Mouse (Mus musculus) layer of hippocampus, postnatal 10 days (tissue): ENCODE measurements around the gene Smad6. TPM values are rescaled to one million over a fixed set of nuclear protein-coding genes. Genes with fewer than 3 reads are reported as not detected.
A peak's percentile ranks its signal among the peaks of the same experiment; 100 is the strongest.

Experiments
- DNase-seq, 2 experiments: peaks; one replicate each; pipeline ENCODE4 v3.0.0; 2021; ENCODE audit warnings: low spot score in 2 of 2
- total RNA-seq, 2 experiments: library from RNA; stranded (reverse); gene quantifications; 2 replicates each; pipeline ENCODE4 v1.2.3; 2021

Gene Smad6
- total RNA-seq, 2 experiments from 2014 or later: 1.7 to 3.7 TPM

- DNase-seq: no peak
Observed at GRCm38 (mm10) chr9:63960829-63961185, 61.1 kb downstream of the Smad6 start.

GRCm38 (mm10) chr9:63959933-63960828, 61.7 kb downstream of the Smad6 start:
- no peak for DNase-seq

- DNase-seq: peak; percentile 55 to 67
Observed at GRCm38 (mm10) chr9:63959129-63959932, 62.5 kb downstream of the Smad6 start.

DNA sequence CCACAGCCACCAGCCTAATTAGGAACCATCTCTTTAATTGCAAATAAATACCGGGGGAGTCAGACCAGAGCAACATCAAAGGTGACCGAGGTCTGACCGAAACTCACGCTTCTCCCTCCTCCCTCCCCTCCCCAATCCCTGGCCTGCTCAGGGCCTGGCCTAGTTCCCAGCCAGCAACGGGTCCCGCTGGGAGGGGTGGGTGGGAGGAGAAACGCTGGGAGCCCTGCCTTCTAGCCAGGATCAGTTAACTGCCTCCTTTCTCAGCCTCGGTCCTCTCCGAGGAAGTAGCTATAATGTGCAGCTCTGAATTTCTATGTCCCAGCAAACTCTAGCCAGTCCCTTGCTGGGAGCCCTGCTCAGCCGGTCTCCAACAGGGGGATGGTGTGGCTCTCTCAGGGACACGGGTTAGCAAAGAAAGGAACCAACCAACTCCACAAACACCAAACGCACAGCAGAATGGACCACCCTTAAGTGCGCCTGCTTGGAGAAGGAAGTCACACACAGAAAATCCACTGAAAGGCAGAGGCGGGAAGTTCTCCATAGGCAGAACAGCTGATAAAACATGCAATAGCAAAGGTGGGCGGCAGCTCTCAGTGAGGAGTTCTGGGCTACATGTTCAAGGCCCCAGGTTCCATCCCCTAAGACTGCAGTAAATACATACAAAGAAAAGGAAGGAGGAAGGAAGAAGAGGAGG, 63.4 kb downstream of the Smad6 start:
- peak in 1 of 2 experiments; percentile 49 for DNase-seq

DNA sequence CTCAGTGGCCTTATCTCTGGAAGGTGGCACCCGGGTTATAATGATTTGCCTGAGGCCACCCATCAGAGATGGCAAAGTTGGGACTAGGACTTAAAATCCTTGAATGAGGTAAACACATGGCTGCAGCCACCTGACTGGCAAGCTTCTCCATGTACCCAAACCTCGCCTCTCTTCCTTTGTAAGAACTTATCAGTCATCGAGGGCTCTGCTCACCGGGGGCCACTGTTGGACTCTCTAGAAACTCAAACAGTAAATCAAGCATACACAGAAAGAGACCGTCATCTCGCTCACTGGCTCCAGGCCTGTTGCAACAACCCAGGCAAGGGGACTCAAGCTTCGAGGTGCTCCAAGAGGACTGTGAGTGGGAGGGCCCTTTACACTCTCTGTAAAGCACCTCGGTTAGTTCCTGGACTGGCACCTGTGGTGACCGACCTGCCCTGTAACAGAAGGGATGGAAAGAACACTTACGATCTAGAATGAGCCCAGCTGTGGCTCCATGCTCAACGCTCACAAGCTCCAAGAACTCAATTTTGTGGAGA, 64.1 kb downstream of the Smad6 start:
- no peak for DNase-seq

DNA sequence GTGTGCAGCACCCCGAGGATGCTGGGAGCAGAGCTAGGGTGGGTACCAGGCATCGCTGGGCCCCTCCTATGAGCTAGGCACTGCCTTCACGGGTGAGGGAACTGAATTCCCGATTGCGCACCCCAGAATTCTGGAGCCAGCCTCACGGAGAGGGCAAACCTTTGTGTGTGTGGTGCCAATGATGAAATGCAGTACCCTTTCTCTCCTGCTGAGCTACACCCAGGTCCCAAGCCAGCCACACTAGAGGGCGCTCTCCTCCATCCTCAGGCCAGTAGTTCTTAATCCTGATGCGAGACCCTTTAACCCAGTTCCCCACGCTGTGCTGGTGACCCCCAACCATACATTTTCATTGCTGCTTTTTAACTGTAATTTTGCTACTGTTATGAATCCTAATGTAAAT, 65.8 kb downstream of the Smad6 start:
- DNase-seq: peak; percentile 85 to 88

GRCm38 (mm10) chr9:63953691-63954090, 68.2 kb downstream of the Smad6 start:
- peak in 1 of 2 experiments; percentile 35 for DNase-seq

DNA sequence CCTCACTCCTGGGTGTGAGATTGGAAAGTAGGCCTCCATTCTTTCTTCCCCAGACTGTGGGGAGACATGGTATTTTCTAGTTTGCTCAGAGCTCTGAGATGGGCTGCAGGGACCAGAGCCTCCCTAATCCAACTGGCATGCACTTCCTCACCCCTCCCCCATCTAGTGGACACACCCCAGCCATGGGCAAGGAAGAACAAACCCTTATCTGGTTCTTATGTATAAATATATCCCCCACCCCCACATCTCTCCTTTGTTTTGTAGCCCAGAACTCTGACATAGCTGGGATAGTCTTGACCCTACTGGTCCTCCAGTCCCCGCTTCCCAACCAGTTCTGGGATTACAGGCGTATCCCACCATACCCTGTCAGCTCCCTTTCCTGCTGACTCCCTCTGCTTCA, 69.3 kb downstream of the Smad6 start:
- DNase-seq: no peak

- no peak for DNase-seq
Observed at GRCm38 (mm10) chr9:63950357-63950756, 71.5 kb downstream of the Smad6 start.

DNA sequence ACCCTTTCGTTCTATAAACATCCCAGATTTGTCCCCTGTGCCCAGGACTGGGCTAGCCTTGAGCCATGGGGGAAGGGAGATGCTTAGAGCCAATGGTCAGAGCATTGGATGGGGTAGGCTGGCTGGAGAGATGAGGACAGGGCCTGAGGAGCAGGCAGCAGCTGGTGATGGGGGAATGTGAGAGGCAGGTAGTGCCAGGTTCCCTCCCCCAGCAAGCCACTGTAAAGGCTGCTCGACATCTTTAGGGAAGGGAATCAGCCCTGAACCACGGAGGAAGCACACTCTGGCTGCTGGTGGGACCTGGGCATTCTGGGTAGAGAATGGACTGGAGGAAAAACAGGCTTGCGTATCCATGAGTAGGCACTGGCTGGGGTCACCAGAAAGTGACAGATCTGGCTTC, 72.5 kb downstream of the Smad6 start:
- DNase-seq: no peak

GRCm38 (mm10) chr9:63942608-63942982, 79.3 kb downstream of the Smad6 start:
- DNase-seq: no peak

GRCm38 (mm10) chr9:63941747-63942607, 79.9 kb downstream of the Smad6 start:
- no peak for DNase-seq

DNA sequence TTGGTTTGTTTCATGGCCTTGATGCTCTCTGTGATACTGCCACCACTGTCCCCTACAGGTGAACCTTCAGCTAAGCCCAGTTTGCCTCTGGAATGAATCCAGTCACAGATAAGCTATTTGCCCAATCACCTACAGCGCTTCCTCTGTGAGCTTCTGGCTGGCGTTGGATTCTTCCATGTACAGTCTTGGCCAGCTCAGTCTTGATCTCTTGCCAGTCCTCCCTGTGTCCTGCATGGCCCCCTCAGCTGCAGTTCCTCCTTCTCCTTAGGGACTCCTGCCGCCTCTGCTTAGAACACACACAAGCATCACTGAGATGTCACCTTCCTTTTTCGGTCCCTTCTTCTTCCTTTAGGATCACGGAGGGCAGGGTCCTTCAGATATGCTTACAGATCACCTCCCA, 85.6 kb downstream of the Smad6 start:
- no peak for DNase-seq

DNA sequence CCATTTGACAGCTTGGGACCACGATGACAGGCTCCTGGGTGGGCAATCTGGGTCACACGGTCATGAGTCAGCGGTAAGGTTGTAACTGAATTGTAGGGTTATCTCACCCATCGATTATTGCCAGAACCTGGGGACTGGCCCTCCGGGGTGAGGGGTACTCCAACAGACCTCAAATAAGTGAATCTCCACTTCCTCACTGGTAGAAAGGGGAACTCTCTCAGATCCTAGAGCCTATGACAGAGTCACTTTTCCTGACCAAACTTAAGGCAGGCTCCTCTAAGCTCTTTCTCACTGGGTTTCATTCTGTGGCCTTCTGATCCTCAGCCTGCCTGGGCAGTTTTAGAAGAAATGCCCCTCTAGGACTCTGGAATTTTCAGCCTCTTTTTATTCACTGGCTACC, 88.8 kb downstream of the Smad6 start:
- no peak for DNase-seq

GRCm38 (mm10) chr9:63927340-63928049, 94.4 kb downstream of the Smad6 start:
- DNase-seq: peak in 1 of 2 experiments; percentile 22

DNA sequence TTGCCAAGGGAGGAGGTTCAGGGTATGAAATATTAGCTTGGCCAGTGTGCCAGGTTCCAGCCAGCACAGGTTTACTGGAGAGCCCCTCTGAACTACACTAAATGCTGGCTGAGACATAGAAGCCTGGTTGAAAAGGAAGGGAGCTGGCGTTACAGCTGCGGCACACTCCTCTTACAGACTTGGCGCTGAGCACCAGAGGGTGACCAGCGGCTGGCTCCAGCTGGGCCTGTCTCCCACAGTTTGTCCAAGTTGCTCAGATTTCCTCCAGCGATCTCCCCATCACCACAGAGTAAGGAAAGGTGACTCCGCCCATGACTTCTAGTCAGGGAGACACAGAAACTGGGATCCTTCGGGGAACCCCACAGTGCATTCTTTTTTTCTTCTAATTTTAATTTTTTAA, 95.5 kb downstream of the Smad6 start:
- DNase-seq: no peak

DNA sequence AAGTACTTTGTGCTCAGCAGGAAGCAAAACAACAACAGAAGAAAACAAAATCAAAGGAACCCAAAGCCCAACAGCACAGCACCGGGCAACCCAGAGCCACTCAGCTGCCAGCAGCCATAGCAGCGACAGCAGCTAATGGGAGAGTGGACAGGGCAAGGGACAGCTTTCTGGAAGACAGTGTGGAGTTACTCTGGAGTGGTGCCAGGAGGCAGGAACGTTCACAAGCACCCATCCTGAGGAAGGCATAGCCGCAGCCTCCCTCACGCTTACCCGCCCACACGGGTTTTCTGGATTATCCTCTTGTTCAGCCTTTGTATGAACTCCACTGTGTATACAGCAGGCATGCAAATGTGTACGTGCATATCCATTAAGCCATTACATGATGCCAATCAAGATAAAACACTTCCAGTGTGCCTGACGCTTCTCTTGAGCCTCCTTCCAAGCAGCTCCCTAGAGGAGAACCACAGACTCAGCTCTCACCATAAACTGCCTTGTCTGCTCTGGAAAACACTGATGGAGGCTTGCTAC, 98.6 kb downstream of the Smad6 start:
- no peak for DNase-seq

DNA sequence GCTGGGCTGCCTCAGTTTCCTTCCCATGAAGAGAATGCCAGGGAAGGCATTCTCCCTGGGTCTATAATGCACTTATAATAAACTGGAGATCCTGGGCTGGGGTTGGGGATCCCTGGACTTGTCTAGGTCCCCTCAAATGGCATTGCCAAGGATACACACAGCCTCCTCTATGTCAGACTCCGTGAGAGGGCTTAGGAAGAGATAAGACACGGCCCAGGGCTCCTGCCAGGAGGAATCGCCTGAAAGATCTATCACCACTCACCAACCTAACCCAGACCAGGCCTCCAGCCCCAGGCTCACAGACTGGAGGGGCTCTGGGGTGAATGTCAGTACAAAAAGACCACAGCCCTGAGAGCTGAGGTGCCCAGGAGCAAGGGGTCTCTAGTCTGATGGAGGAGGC, 102.2 kb downstream of the Smad6 start:
- no peak for DNase-seq

- DNase-seq: peak in 1 of 2 experiments; percentile 31
Observed at GRCm38 (mm10) chr9:63919001-63919555, 102.8 kb downstream of the Smad6 start.
